Mouse (Mus musculus): ENCODE measurements around the gene Snapc4.

Snapc4 gene

DNA sequence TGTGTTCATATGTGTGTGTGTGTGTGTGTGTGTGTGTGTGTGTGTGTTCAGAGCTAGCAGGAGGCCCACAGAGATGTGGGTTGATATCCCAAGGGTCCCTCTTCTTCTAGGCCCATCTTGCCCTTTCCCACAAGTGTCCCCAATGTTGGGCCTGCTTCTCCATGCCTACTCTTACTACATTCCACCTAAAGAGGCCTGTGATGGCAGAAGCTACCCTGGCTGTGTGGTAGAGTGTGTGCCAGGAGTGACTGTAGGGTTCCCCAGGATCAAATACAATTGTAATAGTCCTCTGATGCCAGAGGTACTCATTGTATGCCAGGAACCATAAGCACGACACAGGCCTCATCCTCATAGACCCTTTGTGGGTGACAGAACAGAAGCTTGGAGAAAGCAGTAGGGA lies 67.1 kb downstream of the Snapc4 start:
- DNase-seq (ENCODE audit: low read depth), result no peak

DNA sequence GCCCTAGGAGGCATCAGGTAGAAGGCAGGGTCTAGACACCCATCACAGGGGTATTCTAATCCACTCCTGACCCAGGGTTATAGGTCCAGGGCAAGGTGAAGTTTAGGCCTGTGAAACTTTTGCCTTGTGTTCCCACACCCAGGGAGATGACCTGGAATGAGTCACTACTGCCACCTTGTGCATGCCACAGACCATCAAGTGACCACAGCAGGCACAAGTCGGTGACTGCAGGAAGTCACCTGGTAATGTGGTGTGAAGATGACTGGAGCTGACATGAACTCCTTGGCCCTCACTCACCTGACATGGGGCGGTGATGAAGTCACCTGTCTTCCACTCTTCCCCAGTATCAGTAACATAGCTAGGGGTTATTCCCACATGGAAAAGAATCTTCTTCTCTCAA lies 67.6 kb downstream of the Snapc4 start:
- DNase-seq (ENCODE audit: low read depth), result no peak
